Mouse (Mus musculus) megakaryocyte, embryonic 14.5 days (primary cell): ENCODE data around the gene Mn1.

Experiments used
- FLI1 ChIP-seq: IDR thresholded peaks from 2 replicates; pipeline ENCODE4 v1.6.1; 2012; ENCODE audit warnings: low read length, inconsistent platforms, mixed read lengths
- GATA1 ChIP-seq: IDR thresholded peaks from 3 replicates; pipeline ENCODE4 v1.6.1; 2012; ENCODE audit warnings: mixed read lengths, low read length, inconsistent platforms, borderline replicate concordance

GRCm38 (mm10) chr5:111410665-111411064 lies 6.5 kb upstream of the Mn1 start:
- TF ChIP-seq GATA1, result no peak
- no peak for TF ChIP-seq FLI1
